Mouse (Mus musculus) T-helper 2 cell (primary cell): ENCODE data around the gene Ctu1.

Source experiments
- in situ Hi-C: fragments of 300-600 bp; cut with MboI, MseI; formaldehyde crosslinking; loops from one replicate; pipeline ENCODE4 v1.15.1; 2025; ENCODE audit warnings: high pct_unique_total_duplicates

The Ctu1 gene

DNA sequence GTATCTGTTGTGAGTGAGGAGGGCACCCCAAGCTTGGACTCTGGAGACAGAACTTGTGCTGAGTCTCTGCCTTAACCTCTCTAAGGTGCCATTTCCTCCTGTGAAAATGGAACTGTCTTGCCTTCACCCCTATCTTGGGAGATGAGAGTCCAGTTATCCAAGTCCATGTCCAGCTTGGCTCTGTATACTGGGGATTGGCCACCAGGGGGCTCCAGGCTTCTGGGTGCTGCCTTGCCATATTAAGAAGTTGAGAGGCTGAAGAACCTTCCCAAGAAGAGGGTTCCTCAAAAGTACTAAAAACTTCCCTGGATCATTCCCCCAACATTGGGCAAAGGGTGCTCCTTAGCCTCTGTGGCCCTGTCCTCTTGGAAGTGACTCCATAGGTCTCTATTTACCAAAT, 6.7 kb downstream of the Ctu1 start:
- in situ Hi-C loops: loop anchor here (10.0 kb wide), 1 partner anchor 816 kb away; the partner anchor contains the start of genes Emc10 and Fam71e1

DNA sequence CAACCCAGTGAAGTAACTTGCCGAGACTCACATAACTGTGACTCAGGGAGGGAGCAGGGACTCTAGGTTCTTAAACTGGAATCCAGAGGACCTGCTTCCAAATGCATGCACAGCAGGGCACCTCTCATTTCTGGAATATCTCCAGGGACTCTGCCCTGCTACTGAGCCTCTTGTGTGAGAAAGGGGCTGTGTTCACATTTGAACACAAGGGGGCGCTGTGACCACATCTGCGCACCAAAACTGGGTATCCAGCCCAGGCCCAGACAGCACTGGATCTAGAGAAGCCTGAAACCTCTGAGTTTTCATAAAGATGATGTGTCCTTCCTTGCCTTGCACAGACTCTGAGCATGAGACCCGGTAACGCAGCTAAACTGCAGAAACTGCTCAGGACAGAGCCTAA, 9.1 kb downstream of the Ctu1 start:
- in situ Hi-C loops: loop anchor here (10.0 kb wide), 1 partner anchor 234 kb away; no protein-coding TSS in a partner anchor

DNA sequence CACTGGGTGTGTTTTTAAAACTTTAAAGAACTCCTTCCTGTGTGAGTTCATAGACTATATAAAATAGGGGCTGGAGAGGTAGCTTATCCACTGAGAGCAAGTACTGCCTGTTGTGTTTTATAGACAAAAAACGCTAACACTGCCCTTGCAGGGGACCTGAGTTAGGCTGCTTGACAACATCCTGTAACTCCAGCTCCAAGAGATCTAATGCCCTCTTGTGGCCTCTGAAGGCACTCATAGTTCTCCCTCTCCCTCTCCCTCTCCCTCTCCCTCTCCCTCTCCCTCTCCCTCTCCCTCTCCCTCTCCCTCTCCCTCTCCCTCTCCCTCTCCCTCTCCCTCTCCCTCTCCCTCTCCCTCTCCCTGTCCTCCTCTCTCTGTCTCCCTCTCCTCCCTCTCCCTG, 10.7 kb downstream of the Ctu1 start:
- in situ Hi-C loops: loop anchor here (10.0 kb wide), 1 partner anchor 232 kb away; no protein-coding TSS in a partner anchor

DNA sequence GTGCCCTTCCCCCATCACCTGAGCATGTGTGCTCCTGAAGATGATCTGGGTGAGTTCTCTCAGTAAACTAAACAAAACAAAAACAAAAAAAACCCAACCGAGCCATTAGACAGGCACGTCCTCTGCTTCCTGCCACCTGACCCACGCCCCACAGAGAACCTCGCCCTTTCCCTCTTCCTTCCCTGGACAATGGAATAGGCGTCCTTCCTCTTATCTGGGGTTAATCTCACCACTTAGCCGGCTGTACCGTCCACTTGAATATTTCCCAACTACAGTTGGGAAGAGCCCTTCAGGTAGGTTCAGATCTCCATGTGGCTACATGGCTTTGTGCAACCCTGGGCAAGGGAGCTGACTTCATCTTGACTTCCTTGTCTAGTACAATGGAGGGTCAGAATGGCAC, 13.3 kb downstream of the Ctu1 start:
- in situ Hi-C loops: loop anchor here (10.0 kb wide), 1 partner anchor 230 kb away; no protein-coding TSS in a partner anchor

DNA sequence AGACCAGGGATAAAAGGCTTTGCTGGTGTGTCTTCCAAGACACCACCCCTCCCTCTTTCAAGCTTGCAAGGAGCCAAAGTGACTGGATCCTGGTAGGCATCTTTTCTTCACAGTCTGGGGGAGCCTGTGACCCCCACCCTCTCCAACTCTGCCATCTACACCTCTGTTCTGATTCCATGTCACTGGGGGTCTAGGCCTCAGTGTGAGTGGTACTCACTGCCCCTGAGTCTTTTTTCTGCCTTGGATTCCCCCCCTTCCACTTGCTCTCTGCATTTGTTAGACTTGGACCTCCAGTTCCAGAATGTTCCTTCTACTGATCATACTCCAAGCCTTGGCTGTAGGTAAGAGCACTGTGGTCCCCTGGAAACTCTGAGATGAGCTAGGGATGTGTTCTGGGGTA, 18.3 kb downstream of the Ctu1 start, which contains the start of gene Klk14:
Gene Klk14, plus strand, starts transcription at position 301 of the 400 bp plus-strand sequence.
- in situ Hi-C loops: loop anchor here (5.0 kb wide), 1 partner anchor 87 kb away; no protein-coding TSS in a partner anchor

DNA sequence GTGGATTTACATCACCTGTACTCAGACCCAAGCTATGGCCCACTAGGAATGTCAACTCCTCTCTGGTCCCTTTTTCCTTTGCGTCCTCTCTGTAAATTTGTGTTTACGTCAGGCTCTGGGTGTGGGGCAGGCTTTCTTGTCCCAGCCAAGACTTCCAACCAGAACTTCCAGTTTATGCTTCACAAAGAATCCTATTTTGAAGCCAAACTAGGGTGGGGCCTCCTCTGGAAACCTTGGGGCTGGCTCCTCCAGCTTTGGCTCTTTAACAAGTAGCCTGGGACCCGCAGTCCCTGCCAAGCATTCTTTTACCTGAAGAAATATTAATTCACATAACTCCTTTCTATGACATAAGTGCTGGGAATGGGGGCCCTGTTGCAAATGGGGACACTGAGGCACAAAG, 38.2 kb downstream of the Ctu1 start:
- in situ Hi-C loops: no loop called here

DNA sequence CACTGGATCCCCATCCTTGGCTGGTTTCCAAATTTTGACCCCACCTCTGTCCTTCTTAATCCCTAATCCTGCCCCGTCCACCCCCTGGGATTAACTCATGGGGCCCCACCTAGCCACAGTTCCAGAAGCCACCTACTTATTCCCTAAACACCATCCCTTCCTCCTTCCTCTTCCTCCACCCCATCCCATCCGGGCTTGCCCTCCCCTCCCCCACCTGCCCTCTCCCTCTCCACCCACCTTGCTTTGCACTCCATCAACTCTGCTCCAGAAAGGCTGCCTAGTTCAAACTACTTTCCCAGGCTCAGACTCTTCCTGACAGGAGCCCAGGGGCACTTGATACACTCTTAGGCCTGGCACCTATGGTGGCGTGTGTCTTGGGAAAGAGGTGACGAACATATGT, 40.5 kb downstream of the Ctu1 start, which contains the start of gene Klk13:
Gene Klk13, plus strand, starts transcription at position 301 of the 400 bp plus-strand sequence.
- in situ Hi-C loops: no loop called here

DNA sequence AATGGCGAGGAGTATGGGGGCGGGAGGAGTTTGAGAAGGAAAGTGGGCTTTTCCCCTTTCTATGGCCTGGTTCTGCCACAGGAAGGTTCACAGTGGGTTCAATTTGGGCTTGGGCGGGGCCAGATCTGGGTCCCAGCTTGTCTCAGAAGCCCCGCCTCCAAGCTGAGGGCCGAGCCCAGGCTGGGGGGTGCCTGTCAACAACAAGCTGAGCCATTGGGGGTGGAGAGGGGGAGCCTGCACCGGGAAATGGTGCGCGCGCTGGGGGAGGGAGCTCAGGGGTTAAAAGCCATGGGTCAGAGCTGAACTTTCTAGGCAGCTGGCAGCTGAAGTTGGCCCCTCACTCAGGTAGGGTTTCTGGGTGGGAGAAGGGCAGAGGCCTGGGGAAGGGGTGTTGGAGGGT, 41.1 kb downstream of the Ctu1 start:
- in situ Hi-C loops: no loop called here

DNA sequence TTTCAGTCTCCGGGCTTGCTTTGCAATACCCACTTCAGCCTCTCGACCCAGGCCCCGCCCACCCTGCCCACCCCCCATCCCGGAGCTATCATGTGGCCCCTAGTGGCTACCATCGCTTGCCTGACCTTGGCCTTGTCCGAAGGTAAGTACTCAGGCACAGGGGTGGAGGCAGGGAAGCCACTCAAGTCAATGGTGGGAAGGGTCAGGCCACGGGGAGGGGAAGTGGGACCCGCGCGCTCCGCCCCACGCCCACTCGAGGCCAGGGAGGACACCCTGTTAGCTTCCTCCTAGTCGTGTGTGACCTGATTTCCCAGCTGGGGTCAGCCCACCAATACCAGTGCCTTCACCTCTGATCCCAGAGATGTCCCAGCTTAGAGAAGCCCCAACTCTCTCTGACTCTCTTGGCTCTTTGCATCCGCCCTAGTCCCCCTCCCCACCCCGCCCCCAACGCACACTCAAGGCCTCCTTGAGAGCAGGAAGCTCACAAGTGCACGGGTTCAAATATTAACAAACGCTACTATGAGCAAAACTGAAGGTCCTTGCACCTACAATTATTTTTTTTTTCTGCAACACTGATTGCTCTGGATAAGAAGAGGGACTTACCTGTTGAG, 42.0 kb downstream of the Ctu1 start:
- in situ Hi-C loops: no loop called here
